Mouse (Mus musculus): Measurements from ENCODE around the gene Sec11a.

DNA sequence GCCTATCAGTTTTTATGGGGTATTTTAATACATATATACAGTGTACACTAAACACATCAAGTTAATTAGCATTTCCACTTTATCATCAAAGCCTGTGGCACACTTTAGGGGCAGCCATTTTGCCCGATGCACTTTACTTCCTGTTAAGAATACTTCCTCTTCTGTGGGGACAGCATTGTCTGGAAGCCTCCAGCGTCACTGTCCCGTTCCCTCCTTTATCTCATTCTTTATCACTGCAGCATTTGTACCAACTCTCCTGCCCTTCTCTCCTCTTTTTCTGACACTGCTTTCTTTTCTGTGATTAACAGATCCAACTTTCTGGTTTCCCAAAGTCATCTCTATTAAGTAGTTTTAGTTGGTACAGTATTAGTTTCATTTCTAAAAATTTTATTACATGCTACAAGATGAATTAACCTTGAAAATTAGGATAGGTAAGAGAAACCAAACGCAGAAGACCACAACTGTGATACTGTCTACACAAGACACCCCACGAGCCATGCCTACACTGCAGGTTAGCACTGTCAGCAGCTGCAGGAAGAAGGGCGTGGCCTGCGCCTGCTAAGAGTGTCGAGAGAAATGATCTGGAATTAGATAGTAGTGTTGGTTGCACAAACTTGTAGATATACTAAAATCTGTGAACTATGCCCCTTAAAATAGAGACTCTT lies 28.5 kb downstream of the Sec11a start:
- no peak for TF ChIP-seq CTCF (IDR thresholded peaks at IDR 0.05; ENCODE audit: insufficient read depth, low read depth, low read length)
- no peak for TF ChIP-seq POLR2A (IDR thresholded peaks at IDR 0.05; ENCODE audit: insufficient read depth, low read depth, low read length)

All from olfactory bulb, adult 2 months (tissue).